Mouse (Mus musculus) forebrain, embryonic 11.5 days (tissue): Measurements from ENCODE around the gene Fggy. TPM values are rescaled to one million over a fixed set of nuclear protein-coding genes. Genes with fewer than 3 reads are reported as not detected.

Source experiments
- ATAC-seq: fragments of 200-750 bp; cut with Nextera tagmentation; replicated peaks from 2 replicates; pipeline ENCODE4 v1.8.0; 2017; ENCODE audit warnings: moderate TSS enrichment; ENCODE audit not compliant: low FRiP score
- DNase-seq: peaks from one replicate; pipeline ENCODE4 v3.0.0-alpha.2; 2017; ENCODE audit warnings: low spot score
- H3K27ac ChIP-seq: fragments of 300-500 bp; sonication (generic); 2 replicates; pipeline ENCODE4 v1.5.1; 2014; ENCODE audit warnings: low read depth, low read length
- H3K27me3 ChIP-seq: fragments of 300-500 bp; sonication (generic); 2 replicates; pipeline ENCODE4 v1.6.1; 2014; ENCODE audit warnings: mild to moderate bottlenecking, low read length, mixed read lengths; ENCODE audit not compliant: control insufficient read depth, insufficient read depth
- H3K36me3 ChIP-seq: fragments of 300-500 bp; sonication (generic); 2 replicates; pipeline ENCODE4 v1.6.1; 2014; ENCODE audit warnings: mild to moderate bottlenecking, low read length, moderate library complexity, mixed read lengths; ENCODE audit not compliant: control insufficient read depth, insufficient read depth
- H3K4me1 ChIP-seq: fragments of 300-500 bp; sonication (generic); replicated peaks from 2 replicates; pipeline ENCODE4 v1.6.1; 2014; ENCODE audit warnings: low read length, mixed read lengths; ENCODE audit not compliant: control insufficient read depth, insufficient read depth
- H3K4me2 ChIP-seq: fragments of 300-500 bp; sonication (generic); 2 replicates; pipeline ENCODE4 v1.6.1; 2014; ENCODE audit warnings: low read depth, mild to moderate bottlenecking, low read length, moderate library complexity, mixed read lengths; ENCODE audit not compliant: severe bottlenecking
- H3K4me3 ChIP-seq: fragments of 300-500 bp; sonication (generic); 2 replicates; pipeline ENCODE4 v1.5.1; 2014; ENCODE audit warnings: low read depth, low read length
- H3K9ac ChIP-seq: fragments of 300-500 bp; sonication (generic); 2 replicates; pipeline ENCODE4 v1.6.1; 2014; ENCODE audit warnings: low read length
- H3K9me3 ChIP-seq: fragments of 300-500 bp; sonication (generic); 2 replicates; pipeline ENCODE4 v1.6.1; 2016; ENCODE audit warnings: low read length, mixed read lengths; ENCODE audit not compliant: control insufficient read depth
- WGBS: fragments of 180-500 bp; shearing (Covaris S2); extraction: QIAGEN DNeasy Blood & Tissue Kit; methylation state at CpG from one replicate; pipeline ENCODE4 v1.1.7; 2014; 5-methylcytosine and 5-hydroxymethylcytosine counted together
- polyA plus RNA-seq: library from polyadenylated mRNA; unstranded; fragments of >200 nt; fragmentation: Nextera tagmentation; extraction: Ambion mirVana; gene quantifications from 2 replicates; pipeline ENCODE4 v1.2.1, GENCODE M21; 2014

Fggy gene
- polyA plus RNA-seq, 1 experiment from 2014 or later, result 7.7 TPM

DNA sequence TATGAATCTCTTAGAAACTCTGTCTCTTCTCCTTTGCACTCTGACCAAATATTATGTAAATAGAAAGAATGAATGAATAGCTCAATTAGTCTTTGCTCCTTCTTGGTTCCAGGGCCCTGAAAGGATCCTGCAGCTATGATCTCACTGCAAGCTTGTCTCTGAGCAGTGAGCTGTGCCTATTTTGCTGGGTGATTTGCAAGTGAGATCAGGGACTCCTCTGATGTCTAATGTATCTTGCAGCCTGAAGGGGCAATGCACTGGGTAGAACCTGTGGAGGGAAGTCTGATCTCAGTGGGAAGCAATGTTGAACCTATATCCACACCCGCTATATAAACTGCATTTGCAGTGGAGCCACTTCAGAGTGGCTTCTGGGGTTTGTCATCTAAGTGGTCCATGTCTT, 53.4 kb downstream of the Fggy start:
- no peak overlapping the region for H3K27ac ChIP-seq
- H3K4me2 ChIP-seq, result no peak overlapping the region
- H3K36me3 ChIP-seq, result no peaks in the 10 kb centered on the region
- H3K27me3 ChIP-seq, result no peaks in the 10 kb centered on the region
- no peak overlapping the region for H3K4me3 ChIP-seq
- H3K4me1 ChIP-seq, result no peaks in the 10 kb centered on the region
- no peak for DNase-seq
- H3K9me3 ChIP-seq, result no peaks in the 10 kb centered on the region
- ATAC-seq, result no peak; the same call in 1 of the 2 replicates
- WGBS, result 95% methylated on average over 1 of the region's 1 CpGs
- no peak overlapping the region for H3K9ac ChIP-seq

DNA sequence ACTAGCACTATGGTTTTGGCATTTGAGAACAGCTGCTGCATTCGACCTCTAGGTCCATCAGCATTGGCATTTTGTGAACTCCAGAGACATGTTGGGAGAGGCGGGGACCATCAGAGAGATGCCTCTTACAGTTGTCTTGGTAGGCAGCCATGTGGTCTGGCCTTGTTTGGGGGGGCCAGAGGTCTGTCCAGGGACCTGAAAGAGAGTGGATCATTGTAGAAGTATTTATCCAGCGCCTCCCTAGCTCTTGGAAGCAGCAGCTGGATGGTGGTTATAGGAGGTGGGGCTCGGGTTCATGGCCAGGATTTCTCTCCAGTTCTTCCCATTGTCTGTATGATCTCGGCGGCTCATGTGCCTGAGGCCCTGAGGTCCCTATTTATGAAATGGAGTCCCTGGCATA, 54.1 kb downstream of the Fggy start:
- 90% methylated on average over 6 of the region's 6 CpGs for WGBS
- Histone ChIP-seq H3K9me3 (no peaks in the 10 kb centered on the region), H3K27me3 (no peaks in the 10 kb centered on the region), H3K9ac (no peak overlapping the region), H3K36me3 (no peaks in the 10 kb centered on the region), H3K4me3 (no peak overlapping the region), H3K27ac (no peak overlapping the region), H3K4me1 (no peaks in the 10 kb centered on the region), H3K4me2 (no peak overlapping the region)
- DNase-seq, result no peak
- ATAC-seq, result no peak

DNA sequence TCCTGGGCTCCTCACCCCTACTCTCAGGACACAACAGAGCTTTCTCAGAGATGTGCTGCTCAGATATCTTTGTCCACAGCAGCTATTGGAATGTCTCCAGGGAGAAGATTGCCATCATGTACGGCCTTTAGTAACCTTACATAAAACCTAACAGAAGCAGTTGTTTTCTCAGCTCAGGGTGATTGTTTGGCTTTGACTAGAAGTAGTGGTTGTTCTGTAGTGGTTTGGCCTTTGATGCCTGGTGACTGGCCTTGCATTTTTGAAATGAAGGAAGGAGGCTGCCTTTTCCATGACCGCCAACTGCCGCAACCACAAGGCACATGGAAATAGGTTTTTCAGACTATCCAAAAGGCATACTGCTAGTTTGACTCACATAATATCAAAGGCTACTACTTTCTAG, 63.7 kb downstream of the Fggy start:
- H3K4me3 ChIP-seq, result no peak overlapping the region
- DNase-seq (no peak), ATAC-seq (no peak)
- H3K27me3 ChIP-seq, result no peaks in the 10 kb centered on the region
- H3K9me3 ChIP-seq, result no peaks in the 10 kb centered on the region
- H3K4me1 ChIP-seq, result no peaks in the 10 kb centered on the region
- no peak overlapping the region for H3K27ac ChIP-seq
- no peaks in the 10 kb centered on the region for H3K36me3 ChIP-seq
- H3K4me2 ChIP-seq, result no peak overlapping the region
- 92% methylated on average over 3 of the region's 3 CpGs for WGBS
- H3K9ac ChIP-seq, result no peak overlapping the region

DNA sequence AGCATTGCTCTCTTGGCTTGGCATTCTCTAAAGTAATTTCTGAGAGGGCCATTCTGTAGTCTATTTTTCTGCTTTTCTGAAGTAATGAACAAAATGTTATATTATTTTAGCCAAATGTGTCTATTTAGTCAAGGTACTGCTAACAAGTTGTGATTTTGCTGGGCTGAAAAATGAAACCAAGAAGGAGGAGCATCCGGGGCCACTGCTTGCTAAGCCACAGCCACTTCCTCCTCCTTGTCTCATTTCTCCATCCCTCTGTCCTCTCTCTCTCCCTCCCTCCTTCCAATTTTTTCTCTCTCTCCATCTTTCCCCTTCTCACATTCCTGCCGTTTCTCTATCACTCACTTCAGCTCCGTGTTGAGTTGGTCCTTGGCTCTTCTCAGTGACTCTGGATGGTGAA, 67.4 kb downstream of the Fggy start:
- WGBS, result 87% methylated on average over 3 of the region's 3 CpGs
- DNase-seq (no peak), ATAC-seq (no peak)
- H3K36me3 ChIP-seq, result no peaks in the 10 kb centered on the region
- H3K4me1 ChIP-seq, result no peaks in the 10 kb centered on the region
- H3K4me3 ChIP-seq, result no peak overlapping the region
- H3K9me3 ChIP-seq, result no peaks in the 10 kb centered on the region
- H3K27me3 ChIP-seq, result no peaks in the 10 kb centered on the region
- no peak overlapping the region for H3K9ac ChIP-seq
- no peak overlapping the region for H3K4me2 ChIP-seq
- no peak overlapping the region for H3K27ac ChIP-seq

DNA sequence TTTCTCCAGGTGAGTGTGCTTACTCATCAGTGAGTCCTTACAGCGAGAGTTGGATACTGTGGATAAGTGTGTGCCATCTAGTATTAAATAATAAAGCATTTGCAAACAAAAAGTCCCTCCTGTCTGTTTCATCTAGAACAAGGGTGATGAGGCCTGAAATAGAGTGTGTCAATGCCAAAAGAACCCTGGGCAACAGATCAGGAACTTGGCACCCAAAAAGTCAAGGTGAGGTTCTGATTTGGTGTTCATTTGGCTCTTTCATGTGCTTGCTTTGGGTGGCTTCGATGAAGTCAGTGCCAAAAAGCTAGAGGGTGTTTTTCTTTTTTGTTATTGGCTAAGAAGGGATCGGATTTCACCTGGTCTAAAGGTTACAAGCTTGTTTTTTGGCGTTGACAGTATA, 68.3 kb downstream of the Fggy start:
- Histone ChIP-seq H3K36me3 (no peaks in the 10 kb centered on the region), H3K9ac (no peak overlapping the region), H3K4me3 (no peak overlapping the region), H3K9me3 (no peaks in the 10 kb centered on the region), H3K27me3 (no peaks in the 10 kb centered on the region), H3K27ac (no peak overlapping the region), H3K4me1 (no peaks in the 10 kb centered on the region), H3K4me2 (no peak overlapping the region)
- no peak for DNase-seq
- 67% methylated on average over 4 of the region's 4 CpGs for WGBS
- no peak for ATAC-seq

DNA sequence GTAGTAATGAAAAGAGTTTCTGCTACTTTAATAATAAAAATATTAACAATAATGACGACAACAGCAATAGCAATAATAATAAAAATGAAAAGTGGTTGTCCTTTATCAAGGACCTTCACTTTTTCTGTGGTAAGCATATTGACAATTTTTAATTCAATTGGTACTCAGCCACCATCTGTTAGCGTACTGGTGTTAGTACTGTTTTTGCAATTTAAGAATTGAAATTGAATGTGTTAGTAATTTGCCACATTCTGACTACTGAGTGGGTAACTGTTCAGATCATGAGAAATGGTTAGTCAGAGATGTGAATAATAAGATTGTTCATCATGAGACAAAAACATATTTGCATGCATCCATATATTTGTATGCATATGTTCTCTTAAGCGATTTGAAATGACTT, 68.9 kb downstream of the Fggy start:
- WGBS, result 90% methylated on average over 3 of the region's 3 CpGs
- H3K4me3 ChIP-seq, result no peak overlapping the region
- no peak for ATAC-seq
- H3K9me3 ChIP-seq, result no peaks in the 10 kb centered on the region
- no peak overlapping the region for H3K9ac ChIP-seq
- H3K27ac ChIP-seq, result no peak overlapping the region
- H3K4me2 ChIP-seq, result no peak overlapping the region
- DNase-seq, result no peak
- no peaks in the 10 kb centered on the region for H3K27me3 ChIP-seq
- no peaks in the 10 kb centered on the region for H3K4me1 ChIP-seq
- no peaks in the 10 kb centered on the region for H3K36me3 ChIP-seq

DNA sequence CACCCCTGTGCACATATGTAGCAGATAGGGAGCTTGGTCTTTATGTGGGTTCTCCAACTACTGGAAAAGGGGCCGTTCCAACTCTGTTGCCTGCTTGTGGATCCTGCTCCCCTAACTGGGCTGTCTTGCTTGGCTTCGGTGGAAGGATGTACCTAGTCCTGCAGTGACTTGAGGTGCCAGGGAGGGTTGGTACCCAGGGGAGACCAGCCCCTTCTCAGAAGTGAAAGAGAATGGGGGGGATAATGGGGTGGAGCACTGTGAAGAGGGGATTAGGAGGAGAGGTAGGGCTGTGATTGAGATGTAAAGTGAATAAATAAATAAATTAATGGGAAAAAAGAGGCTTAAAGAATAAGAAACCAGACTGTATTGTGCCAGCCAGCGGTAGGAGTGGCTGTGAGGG, 77.6 kb downstream of the Fggy start:
- H3K27me3 ChIP-seq, result no peaks in the 10 kb centered on the region
- 69% methylated on average over 3 of the region's 3 CpGs for WGBS
- H3K4me1 ChIP-seq, result no peaks in the 10 kb centered on the region
- H3K36me3 ChIP-seq, result no peaks in the 10 kb centered on the region
- no peak overlapping the region for H3K9ac ChIP-seq
- DNase-seq, result no peak
- no peaks in the 10 kb centered on the region for H3K9me3 ChIP-seq
- no peak overlapping the region for H3K27ac ChIP-seq
- ATAC-seq, result no peak; the same call in 1 of the 2 replicates
- H3K4me2 ChIP-seq, result no peak overlapping the region
- H3K4me3 ChIP-seq, result no peak overlapping the region

DNA sequence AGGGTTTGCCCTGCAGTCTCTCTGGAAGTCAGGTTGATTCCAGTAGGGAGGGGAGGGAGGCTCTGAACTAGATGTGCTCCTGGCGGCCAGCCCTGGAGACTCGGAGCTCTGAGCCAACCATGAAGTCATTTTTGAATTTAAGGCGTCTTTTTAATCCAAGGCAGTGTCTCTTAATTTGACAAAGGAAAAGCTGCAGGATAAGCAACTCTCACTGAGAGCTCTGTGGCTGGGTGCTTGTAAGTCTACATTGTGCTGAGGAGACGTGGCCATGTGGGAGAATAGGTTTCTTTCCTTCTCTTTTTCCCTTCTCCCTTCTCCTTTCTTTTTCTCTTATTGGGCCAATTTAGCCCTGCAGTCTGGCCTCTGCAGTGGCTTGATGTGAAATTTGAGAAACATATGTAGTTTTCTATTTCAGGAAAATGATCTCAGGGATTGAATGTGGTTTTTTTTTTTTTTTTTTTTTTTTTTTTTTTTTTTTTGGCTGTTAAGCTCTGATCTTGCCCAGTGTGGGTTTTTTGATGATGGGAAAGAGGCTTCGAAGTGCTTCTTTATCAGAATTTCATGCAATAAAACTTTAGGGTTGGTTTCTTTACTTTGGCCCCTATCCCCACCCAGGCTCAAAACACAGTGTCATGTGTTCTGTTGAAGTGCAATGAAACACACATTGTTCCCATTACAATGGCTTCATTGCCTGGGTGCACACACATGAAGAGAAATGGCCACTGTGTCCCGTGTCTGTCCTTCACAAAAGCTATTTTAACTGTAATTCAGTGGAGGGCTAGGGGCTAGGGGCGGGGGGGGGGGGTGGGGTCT, 79.8 kb downstream of the Fggy start:
- ATAC-seq (no peak; the same call in 1 of the 2 replicates), DNase-seq (no peak)
- H3K4me1 ChIP-seq, result no peaks in the 10 kb centered on the region
- no peak overlapping the region for H3K27ac ChIP-seq
- no peak overlapping the region for H3K4me2 ChIP-seq
- no peaks in the 10 kb centered on the region for H3K27me3 ChIP-seq
- no peaks in the 10 kb centered on the region for H3K9me3 ChIP-seq
- no peak overlapping the region for H3K9ac ChIP-seq
- no peak overlapping the region for H3K4me3 ChIP-seq
- 43% methylated on average over 7 of the region's 7 CpGs for WGBS
- no peaks in the 10 kb centered on the region for H3K36me3 ChIP-seq

DNA sequence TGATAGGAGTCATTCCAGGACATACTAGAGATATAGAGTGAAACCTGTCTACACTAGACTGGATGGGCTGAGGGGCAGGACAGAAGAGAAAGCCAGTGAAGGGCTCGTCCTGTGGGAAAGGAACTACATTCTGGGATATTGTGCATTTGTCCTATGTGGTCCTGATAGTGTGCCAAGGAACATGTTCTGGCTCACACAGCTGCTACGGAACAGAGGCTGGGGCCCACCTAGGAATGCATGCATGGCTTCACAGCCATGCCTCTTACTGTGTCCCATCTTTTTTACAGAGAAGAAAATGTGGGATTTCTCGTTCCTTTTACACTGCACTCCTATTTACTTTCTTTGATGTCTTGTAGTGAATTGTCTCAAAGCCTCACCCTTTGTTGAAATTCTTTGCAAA, 80.8 kb downstream of the Fggy start:
- Histone ChIP-seq H3K36me3 (no peaks in the 10 kb centered on the region), H3K9ac (no peak overlapping the region), H3K4me2 (no peak overlapping the region), H3K27me3 (no peaks in the 10 kb centered on the region), H3K27ac (no peak overlapping the region), H3K9me3 (no peaks in the 10 kb centered on the region), H3K4me1 (no peaks in the 10 kb centered on the region), H3K4me3 (no peak overlapping the region)
- WGBS, result 74% methylated on average over 3 of the region's 3 CpGs
- no peak for DNase-seq
- no peak; the same call in 1 of the 2 replicates for ATAC-seq
